Mouse (Mus musculus): ENCODE measurements around the gene Gnb1l. TPM values are rescaled to one million over a fixed set of nuclear protein-coding genes. Genes with fewer than 3 reads are reported as not detected.

The Gnb1l gene
- polyA plus RNA-seq, 1 experiment from 2014 or later: 12.6 TPM

DNA sequence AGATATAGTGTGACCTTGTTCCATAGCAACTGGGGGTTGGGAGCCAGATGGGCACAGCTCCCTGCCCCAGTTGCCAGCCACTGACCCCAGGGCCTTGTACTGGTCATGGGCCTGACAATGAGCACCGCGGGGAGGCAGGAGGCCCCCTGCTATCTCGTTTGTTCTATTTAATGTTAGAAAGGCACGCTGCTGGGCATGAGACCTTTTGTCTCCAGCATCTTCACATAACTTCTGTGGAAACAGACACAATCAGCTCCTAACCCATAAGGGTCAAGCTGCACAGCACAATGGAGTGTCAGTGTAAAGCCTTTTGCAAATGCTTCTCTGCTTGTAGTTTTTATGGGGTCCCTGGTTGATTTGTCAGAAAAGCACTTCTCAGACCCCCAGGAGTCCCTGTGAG, 14.1 kb upstream of the Gnb1l start:
- Histone ChIP-seq H3K9ac (ENCODE audit: low read depth, low read length) (no peak overlapping the region), H3K4me3 (ENCODE audit: low read depth, low read length) (no peak overlapping the region), H3K4me1 (replicated peaks; ENCODE audit: control insufficient read depth, insufficient read depth, low read length) (0 out of 2 replicates have a peak, but pooled peaks cover 2% of the 10 kb centered on the region), H3K27ac (ENCODE audit: low read depth, low read length) (no peak overlapping the region), H3K9me3 (ENCODE audit: control insufficient read depth) (no peaks in the 10 kb centered on the region), H3K36me3 (ENCODE audit: control insufficient read depth, insufficient read depth) (no peaks in the 10 kb centered on the region; the same call in 1 of the 2 replicates), H3K27me3 (replicated peaks; ENCODE audit: control insufficient read depth, insufficient read depth, low read length) (no peaks in the 10 kb centered on the region), H3K4me2 (replicated peaks; ENCODE audit: low read depth) (no peak overlapping the region)
- 46% methylated on average over 4 of the region's 4 CpGs for WGBS
- ATAC-seq: no peak
- no peak for TF ChIP-seq CTCF (IDR thresholded peaks at IDR 0.05; ENCODE audit: low read depth)

DNA sequence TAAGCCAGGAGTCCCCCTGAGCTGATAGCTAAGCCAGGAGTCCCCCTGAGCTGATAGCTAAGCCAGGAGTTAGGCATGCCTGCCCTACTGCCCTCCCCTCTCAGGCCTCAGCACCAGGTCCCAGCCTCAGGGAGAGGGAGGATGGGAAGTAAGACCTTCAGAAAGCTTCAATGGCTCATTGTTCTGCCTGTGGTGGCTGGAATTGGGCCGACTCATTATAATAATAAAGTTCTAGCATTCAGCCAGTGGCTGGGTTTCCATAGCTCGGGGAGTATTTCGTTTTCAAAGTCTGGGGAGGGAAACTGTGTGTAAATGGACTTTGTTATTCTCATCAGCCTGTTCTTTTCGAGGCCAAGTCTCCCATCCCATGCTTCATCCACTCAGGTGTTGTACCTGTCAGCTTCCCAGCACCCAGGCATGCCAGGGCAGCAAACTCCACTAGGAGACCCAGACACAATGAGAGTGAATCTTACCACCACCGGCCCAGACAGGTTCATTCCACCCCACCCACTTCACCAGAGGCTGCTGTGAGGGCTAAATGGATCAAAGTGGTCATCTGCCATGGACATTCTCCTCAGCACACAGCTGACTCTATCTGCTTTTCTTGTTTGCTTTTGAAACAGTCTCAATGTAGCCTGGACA, 13.6 kb upstream of the Gnb1l start:
- no peaks in the 10 kb centered on the region; the same call in 1 of the 2 replicates for H3K36me3 ChIP-seq (ENCODE audit: control insufficient read depth, insufficient read depth)
- H3K27me3 ChIP-seq (replicated peaks; ENCODE audit: control insufficient read depth, insufficient read depth, low read length): no peaks in the 10 kb centered on the region
- no peak overlapping the region for H3K4me2 ChIP-seq (replicated peaks; ENCODE audit: low read depth)
- no peak for ATAC-seq
- no peak overlapping the region for H3K4me3 ChIP-seq (ENCODE audit: low read depth, low read length)
- H3K27ac ChIP-seq (ENCODE audit: low read depth, low read length): no peak overlapping the region
- WGBS: 64% methylated on average over 5 of the region's 5 CpGs
- H3K4me1 ChIP-seq (replicated peaks; ENCODE audit: control insufficient read depth, insufficient read depth, low read length): 0 out of 2 replicates have a peak, but pooled peaks cover 2% of the 10 kb centered on the region
- no peaks in the 10 kb centered on the region for H3K9me3 ChIP-seq (ENCODE audit: control insufficient read depth)
- TF ChIP-seq CTCF (IDR thresholded peaks at IDR 0.05; ENCODE audit: low read depth): no peak
- no peak overlapping the region for H3K9ac ChIP-seq (ENCODE audit: low read depth, low read length)

DNA sequence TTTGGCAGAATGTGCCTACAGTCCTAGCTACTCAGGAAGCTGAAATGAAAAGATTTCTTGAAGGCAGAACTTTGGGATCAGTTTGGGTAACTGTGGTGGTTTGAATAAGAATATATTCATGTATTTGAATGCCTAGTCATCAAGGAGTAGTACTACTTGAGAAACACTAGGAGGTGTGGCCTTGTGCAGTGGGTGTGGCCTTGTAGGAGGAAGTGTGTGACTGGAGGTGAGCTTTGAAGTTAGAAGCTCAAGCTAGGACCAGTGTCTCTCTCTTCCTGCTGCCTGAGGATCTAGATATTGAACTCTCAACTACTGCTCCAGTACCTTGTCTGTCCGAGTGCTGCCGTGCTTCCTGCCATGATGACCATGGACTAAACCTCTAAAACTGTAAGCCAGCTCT, 12.4 kb upstream of the Gnb1l start:
- Histone ChIP-seq H3K9ac (ENCODE audit: low read depth, low read length) (no peak overlapping the region), H3K4me1 (replicated peaks; ENCODE audit: control insufficient read depth, insufficient read depth, low read length) (no peaks in the 10 kb centered on the region), H3K4me2 (replicated peaks; ENCODE audit: low read depth) (no peak overlapping the region), H3K9me3 (ENCODE audit: control insufficient read depth) (no peaks in the 10 kb centered on the region), H3K27ac (ENCODE audit: low read depth, low read length) (no peak overlapping the region), H3K27me3 (replicated peaks; ENCODE audit: control insufficient read depth, insufficient read depth, low read length) (no peaks in the 10 kb centered on the region), H3K36me3 (ENCODE audit: control insufficient read depth, insufficient read depth) (no peaks in the 10 kb centered on the region), H3K4me3 (ENCODE audit: low read depth, low read length) (no peak overlapping the region)
- 92% methylated on average over 2 of the region's 2 CpGs for WGBS
- ATAC-seq: no peak
- no peak for TF ChIP-seq CTCF (IDR thresholded peaks at IDR 0.05; ENCODE audit: low read depth)

DNA sequence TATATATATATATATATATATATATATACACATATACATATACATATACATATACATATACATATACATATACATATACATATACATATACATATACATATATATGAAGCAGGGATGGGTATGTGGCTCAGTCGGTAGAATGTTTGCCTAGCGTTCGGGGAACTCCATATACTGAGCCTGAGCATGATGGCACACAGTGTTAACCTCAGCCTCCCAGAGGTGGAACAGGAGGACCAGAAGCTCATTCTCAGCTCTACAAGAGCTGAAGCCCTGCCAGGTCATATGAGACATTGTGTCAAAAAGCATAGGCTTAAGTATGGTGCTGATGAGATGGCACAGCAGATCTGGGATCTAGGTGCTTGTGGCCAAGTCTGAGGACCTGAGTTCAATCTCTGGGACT, 8.2 kb upstream of the Gnb1l start:
- WGBS: 94% methylated on average over 3 of the region's 3 CpGs
- no peak for ATAC-seq

DNA sequence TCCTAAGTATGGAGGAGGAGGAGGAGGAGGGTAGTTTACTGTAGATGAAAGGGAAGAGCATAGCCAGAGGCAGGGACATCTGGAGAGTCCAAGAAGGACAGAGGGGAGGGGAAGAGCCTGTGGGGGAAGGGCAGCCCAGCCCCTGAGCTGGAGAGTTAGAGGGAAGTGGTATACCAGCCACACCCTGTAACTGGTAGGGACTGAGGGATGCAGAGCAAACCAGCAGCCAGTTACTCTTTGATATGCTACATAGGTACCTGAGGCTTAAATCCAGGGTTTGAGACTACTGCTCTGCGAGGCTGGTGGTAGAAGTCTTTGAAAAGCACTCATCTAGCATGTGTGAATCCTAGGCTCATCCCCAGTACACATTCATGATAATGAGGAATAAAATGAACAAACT, 7.6 kb upstream of the Gnb1l start:
- Histone ChIP-seq H3K9me3 (ENCODE audit: control insufficient read depth) (no peaks in the 10 kb centered on the region), H3K9ac (ENCODE audit: low read depth, low read length) (no peak overlapping the region), H3K27me3 (replicated peaks; ENCODE audit: control insufficient read depth, insufficient read depth, low read length) (no peaks in the 10 kb centered on the region), H3K4me1 (replicated peaks; ENCODE audit: control insufficient read depth, insufficient read depth, low read length) (no peaks in the 10 kb centered on the region), H3K4me3 (ENCODE audit: low read depth, low read length) (no peak overlapping the region), H3K27ac (ENCODE audit: low read depth, low read length) (no peak overlapping the region), H3K36me3 (ENCODE audit: control insufficient read depth, insufficient read depth) (no peaks in the 10 kb centered on the region), H3K4me2 (replicated peaks; ENCODE audit: low read depth) (no peak overlapping the region)
- no peak for TF ChIP-seq CTCF (IDR thresholded peaks at IDR 0.05; ENCODE audit: low read depth)
- 65% methylated on average over 1 of the region's 1 CpGs for WGBS
- no peak for ATAC-seq

More for the DNA sequence above, 8.2 kb upstream of the Gnb1l start:
- Histone ChIP-seq H3K4me2 (replicated peaks; ENCODE audit: low read depth) (no peak overlapping the region), H3K27ac (ENCODE audit: low read depth, low read length) (no peak overlapping the region), H3K9ac (ENCODE audit: low read depth, low read length) (no peak overlapping the region), H3K36me3 (ENCODE audit: control insufficient read depth, insufficient read depth) (no peaks in the 10 kb centered on the region), H3K9me3 (ENCODE audit: control insufficient read depth) (no peaks in the 10 kb centered on the region), H3K4me1 (replicated peaks; ENCODE audit: control insufficient read depth, insufficient read depth, low read length) (no peaks in the 10 kb centered on the region), H3K27me3 (replicated peaks; ENCODE audit: control insufficient read depth, insufficient read depth, low read length) (no peaks in the 10 kb centered on the region), H3K4me3 (ENCODE audit: low read depth, low read length) (no peak overlapping the region)
- TF ChIP-seq CTCF (IDR thresholded peaks at IDR 0.05; ENCODE audit: low read depth): no peak

DNA sequence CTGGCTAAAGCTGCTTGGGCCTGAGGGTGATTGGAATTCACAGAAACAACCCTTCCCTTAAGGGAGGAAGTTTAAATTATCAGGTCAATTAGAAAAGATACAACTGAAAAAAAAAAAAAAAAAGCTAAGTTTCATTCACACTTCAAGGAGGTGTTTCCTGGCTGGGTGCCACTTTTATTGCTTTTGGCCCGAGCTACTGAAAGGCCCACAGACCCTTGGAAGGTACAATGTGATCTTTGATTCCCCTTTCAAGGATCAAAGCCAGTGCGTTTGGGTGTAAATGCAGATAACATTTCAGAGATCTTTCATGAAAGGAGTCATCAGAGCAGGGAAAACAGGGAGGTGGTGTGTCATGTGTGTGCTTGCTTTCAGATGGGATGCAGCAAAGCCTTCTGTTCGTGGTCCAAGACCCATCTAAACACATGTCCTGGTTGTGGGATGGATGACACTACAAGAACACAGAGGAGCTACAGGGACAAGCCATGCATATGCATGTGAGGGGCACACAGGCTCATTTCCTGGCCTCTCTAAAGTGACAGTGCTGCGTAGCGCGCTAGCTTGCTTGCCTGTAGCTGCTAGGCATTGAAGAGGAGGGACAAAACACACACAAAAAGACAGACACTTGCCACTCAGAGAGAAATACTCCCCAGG, 523 bp upstream of the Gnb1l start:
- TF ChIP-seq CTCF (IDR thresholded peaks at IDR 0.05; ENCODE audit: low read depth): no peak
- peak overlapping the region; percentile 94 for H3K4me2 ChIP-seq (replicated peaks; ENCODE audit: low read depth)
- H3K27ac ChIP-seq (ENCODE audit: low read depth, low read length): peak overlapping the region; percentile 90
- peak overlapping the region; percentile 80 for H3K9ac ChIP-seq (ENCODE audit: low read depth, low read length)
- H3K4me3 ChIP-seq (ENCODE audit: low read depth, low read length): peak overlapping the region; percentile 72
- H3K4me1 ChIP-seq (replicated peaks; ENCODE audit: control insufficient read depth, insufficient read depth, low read length): peaks cover 10% of the 10 kb centered on the region; the same call in 1 of the 2 replicates
- no peaks in the 10 kb centered on the region for H3K9me3 ChIP-seq (ENCODE audit: control insufficient read depth)
- peak; percentile 46 for ATAC-seq
- H3K27me3 ChIP-seq (replicated peaks; ENCODE audit: control insufficient read depth, insufficient read depth, low read length): no peaks in the 10 kb centered on the region
- peaks cover 11% of the 10 kb centered on the region; the same call in 1 of the 2 replicates for H3K36me3 ChIP-seq (ENCODE audit: control insufficient read depth, insufficient read depth)
- 5% methylated on average over 6 of the region's 6 CpGs for WGBS

All from intestine, postnatal 0 days (tissue).